Mouse (Mus musculus): ENCODE measurements around the gene Ntrk3.

Ntrk3 gene

GRCm38 (mm10) chr7:78578461-78579359, 159.1 kb downstream of the Ntrk3 start:
- DNase-seq (ENCODE audit: low spot score) = no peak

GRCm38 (mm10) chr7:78578111-78578460, 159.7 kb downstream of the Ntrk3 start:
- no peak for DNase-seq (ENCODE audit: low spot score)

DNA sequence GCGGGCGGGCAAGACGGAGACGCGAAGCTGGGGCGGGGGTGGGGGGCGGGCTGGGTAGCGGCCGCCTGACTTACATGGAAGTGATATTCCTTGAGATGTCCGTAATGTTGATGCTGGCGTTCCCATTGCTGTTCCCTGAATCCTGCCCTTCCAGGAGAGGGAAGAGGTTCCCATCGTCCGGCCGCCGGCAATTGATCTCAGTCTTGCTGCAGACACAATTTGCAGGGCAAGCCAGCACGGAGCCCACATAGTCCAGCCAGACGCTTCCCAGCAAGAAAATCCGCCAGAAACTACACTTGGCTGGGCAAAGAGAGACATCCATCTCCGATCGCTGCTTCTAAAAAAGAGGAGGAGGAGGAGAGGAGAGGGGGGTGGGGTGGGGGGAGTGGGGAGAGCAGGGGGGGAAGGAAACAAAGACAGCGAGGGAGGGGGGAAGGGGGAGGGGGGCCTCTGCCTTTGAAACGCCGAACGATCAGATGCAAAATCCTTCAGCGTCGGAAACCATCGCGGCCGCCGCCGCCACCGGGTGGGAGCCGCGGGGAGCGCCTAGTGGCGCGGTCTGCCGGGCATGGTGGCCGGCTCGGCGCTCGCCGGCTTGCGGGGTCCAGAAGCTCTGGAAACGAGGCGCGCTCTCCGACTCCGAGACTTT, 160.2 kb downstream of the Ntrk3 start:
- DNase-seq (ENCODE audit: low spot score) = no peak

DNA sequence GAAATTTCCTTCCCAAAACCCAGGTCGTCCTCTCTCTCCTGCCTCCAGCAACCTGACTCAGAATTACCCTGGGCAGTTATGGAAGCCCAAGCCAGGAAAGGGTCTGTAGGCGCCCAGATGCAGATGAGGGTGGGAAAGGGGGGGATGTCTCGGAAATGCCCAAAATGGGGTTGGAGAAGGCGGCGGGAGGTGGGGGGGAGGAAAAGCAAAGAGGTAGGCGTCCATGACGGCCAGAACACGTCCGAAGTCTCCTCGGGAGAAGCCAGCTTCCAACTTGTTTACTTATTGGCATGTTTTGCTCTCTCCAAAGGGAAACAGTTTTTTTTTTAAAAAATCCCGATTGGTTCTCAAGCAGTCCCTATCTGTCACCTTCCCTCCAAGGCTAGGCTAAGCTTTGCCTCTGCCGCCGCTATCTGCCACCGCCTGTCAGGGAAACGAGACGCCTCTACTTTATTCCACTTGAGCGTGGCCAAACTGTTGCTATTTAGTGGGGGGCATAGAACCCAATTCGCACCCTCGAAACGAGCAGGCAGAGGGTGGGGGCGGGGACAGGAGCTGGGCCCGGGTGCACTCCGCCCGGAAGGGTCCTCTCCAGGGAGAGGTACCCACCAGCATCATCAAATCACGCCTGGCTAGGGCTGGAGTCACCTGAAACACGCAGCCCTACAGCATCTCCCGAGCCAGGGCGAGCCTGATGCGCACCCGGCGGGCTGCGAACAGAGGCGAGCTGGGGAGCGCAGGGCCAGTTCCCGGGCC, 160.9 kb downstream of the Ntrk3 start:
- no peak for DNase-seq (ENCODE audit: low spot score)

DNA sequence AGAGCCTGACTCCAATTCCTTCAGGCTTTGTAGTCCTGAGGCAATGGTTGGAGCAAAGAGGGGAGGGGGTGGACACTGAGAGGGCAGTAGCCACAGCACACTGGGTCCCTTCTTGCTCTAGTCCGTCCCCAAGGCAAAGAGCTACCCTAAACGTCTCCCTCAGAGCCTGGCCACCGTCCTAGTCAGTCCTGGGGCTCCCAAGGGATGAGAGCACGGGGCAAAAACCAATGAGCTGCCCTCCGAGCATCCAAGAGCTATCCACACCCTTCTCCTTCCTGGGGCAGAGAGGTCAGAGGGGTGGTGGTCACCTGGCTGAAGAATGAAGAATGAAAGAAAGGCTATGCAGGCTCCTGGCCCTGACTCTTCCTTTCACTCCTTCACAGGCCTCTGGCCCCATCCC, 161.6 kb downstream of the Ntrk3 start:
- DNase-seq (ENCODE audit: low spot score) = no peak

- DNase-seq (ENCODE audit: low spot score) = no peak
Observed at GRCm38 (mm10) chr7:78575556-78575955, 162.3 kb downstream of the Ntrk3 start.

GRCm38 (mm10) chr7:78571196-78571595, 166.6 kb downstream of the Ntrk3 start:
- DNase-seq (ENCODE audit: low spot score) = no peak

DNA sequence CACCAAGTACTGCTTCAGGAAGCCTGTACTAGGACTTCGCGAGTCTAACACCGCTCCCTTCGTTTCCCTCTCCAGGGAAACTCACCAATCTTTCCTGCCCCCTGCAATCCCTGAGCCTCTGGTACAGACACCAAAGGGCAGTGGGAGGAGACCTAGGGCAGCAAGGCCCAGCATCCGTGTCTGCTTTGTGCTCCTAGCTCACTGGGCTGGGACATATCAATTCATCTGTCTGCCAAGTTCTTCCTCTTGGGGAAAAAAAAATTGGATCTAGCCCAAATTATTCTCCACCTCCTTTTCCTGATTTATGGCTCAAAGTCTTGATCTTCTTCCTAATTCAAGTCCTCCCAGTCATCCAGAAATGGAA, 168.6 kb downstream of the Ntrk3 start:
- DNase-seq (ENCODE audit: low spot score) = no peak

DNA sequence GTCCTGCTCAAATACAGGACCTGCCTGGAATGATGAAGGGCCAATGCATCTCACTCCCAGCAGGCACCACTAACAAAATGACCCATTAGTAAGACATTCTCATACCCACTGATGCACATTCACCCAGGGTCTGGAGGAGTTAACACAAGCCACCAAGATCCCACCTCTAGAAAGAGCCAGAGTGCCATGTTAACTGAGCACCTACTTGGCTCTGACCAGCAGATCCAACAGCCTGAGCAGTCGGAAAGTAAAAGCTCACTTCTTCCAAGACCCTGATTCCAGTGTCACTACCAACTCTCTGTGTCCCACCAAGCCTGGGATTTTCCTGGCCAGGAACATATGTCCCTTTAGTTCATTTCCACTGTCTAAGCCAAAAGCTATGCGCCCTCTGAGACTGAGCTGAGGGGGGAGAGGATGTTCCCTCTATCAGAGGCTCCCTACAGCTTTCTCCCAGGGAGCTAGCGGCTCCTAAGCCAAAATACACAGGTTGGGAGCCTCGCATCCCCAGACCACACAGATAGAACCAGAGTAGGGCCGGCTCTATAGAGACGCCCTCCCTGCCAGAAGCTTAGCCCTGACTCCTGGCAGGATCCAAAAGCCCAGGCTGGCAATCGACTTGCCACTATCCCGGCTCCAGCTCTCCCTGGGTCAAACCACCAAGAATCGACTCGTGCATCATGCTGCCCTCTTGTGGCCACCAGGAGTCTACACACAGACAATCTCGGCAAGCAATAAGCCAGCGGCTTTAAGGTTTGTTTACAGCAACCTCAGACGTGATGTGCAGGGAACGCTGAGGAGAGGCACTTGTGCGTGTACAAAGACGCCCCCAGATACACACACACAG, 169.2 kb downstream of the Ntrk3 start:
- no peak for DNase-seq (ENCODE audit: low spot score)

- no peak for DNase-seq (ENCODE audit: low spot score)
Observed at GRCm38 (mm10) chr7:78566617-78567016, 171.2 kb downstream of the Ntrk3 start.

GRCm38 (mm10) chr7:78565386-78565785, 172.4 kb downstream of the Ntrk3 start:
- no peak for DNase-seq (ENCODE audit: low spot score)

DNA sequence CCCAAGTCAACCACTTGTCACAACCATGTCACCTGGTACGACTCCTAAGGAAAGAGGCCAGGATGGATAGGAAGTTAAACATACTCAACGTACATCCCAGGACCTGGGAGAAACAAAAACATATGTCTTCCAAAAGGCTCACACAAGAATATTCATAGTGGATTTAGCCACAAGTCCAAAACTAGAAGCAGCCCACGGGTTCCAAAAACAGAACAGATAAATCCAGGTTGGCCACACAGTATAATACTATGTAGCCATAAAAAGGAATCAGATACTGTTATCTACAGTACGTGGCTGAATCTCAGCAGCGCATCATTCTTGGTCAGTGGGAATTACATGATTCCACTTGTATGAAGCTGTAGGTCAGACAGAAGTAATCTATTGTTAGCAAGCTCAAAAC, 179.3 kb downstream of the Ntrk3 start:
- no peak for DNase-seq (ENCODE audit: low spot score)

DNA sequence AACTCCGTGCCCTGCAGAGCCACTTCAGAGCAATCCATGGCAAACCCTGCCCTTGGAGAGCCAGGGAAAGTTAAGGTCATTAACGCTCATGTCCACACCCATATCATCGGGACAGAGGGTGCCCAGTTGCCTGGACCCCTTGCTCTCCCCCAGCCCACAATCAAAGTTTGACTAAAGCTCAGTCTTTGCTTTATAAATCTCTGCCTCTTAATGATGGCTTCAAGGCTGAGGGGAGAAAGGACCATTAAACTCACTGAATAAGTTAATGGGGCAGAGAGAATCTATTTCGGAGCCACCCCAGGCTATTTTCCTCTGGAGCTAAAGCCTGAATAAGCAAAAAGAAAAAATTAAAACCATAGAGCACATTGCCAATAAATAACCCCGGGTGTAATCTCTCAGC, 182.3 kb downstream of the Ntrk3 start:
- DNase-seq (ENCODE audit: low spot score) = no peak

GRCm38 (mm10) chr7:78549461-78549860, 188.4 kb downstream of the Ntrk3 start:
- DNase-seq (ENCODE audit: low spot score) = no peak

GRCm38 (mm10) chr7:78548721-78549120, 189.1 kb downstream of the Ntrk3 start:
- no peak for DNase-seq (ENCODE audit: low spot score)

DNA sequence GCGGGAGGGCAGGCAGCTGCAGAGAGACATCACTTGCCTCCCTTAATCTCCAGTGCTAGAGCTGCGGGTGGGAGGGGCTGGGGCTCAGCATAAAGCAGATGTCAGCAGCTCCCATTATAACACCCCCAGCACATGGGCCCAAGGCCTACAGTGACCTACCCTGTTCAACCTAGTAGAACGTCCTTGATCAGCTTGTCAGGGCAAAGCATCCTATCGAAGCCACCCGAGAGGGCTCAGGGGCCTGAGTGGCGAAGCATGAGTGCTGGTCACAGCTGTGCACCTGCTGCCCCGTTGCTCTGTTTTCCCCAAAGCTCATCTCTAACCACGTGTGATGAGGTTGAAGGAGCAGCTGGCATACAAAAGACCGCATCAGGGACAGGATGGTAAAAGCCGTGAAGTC, 191.3 kb downstream of the Ntrk3 start:
- no peak for DNase-seq (ENCODE audit: low spot score)

GRCm38 (mm10) chr7:78542468-78542867, 195.3 kb downstream of the Ntrk3 start:
- DNase-seq (ENCODE audit: low spot score) = no peak

- no peak for DNase-seq (ENCODE audit: low spot score)
Observed at GRCm38 (mm10) chr7:78530286-78530685, 207.5 kb downstream of the Ntrk3 start.

GRCm38 (mm10) chr7:78528008-78528407, 209.8 kb downstream of the Ntrk3 start:
- no peak for DNase-seq (ENCODE audit: low spot score)

DNA sequence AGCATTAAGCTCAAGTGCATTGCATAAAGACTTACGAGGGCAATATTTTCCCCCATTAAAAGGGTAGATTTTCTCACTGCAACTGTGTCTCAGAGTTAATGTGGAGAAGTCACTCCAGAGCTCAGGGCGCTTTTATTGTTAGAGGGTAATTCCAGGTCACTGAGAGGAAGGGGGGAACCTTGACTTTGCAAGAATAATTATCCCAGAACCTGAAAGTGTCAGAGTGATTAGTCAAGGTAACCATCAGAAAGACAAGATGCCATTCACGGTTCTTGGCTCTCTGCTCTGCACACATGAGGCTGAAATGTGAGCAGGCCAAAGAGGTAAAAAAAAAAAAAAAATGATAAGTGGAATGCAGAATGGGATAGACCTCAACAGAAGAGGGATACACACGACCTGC, 210.2 kb downstream of the Ntrk3 start:
- DNase-seq (ENCODE audit: low spot score) = no peak

DNA sequence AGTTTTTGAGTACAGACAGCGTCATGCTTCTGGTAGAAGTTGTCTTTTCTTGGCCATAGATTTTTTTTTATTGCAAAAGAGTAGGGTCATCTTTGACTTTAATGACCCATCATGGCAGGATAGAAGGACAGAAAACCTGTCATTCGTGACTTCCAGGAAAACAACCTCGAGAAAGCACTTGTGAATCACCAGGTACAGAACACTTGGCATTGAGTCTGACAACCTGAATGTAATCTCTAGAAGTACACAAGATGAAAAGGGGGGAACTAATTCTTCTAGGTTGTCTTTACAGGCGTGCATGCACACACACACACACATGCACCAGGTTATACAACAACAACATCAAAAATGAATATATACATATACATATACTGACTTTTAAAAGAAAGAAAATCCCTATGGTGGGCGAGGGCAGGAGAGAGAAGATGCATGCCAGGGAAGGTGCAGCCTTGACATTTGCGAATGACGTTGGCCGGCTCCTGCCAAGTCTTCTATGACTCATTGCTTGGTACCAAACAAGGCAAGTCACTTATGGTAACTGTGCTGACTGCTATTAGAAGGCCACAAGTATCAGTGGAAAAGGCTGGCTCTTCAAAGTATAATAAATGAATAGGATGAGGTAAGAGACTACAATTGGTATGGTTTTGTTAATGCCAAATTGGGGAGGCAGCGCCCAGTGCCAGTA, 217.4 kb downstream of the Ntrk3 start:
- DNase-seq (ENCODE audit: low spot score) = no peak
